Mouse (Mus musculus) hematopoietic stem cell, adult 5-6 weeks (primary cell): ENCODE measurements around the gene Hid1. TPM values are rescaled to one million over a fixed set of nuclear protein-coding genes. Genes with fewer than 3 reads are reported as not detected.
"Not testable (repeated sequence)": the region's sequence is repeated elsewhere in the genome, so short reads cannot be mapped to it uniquely, and the experiment has no call there.

Experiments used
- ATAC-seq, 2 experiments: fragments of 125-278 bp in 1 of 2; replicated peaks in 1 of 2; 2 replicates each; pipeline ENCODE4 v1.8.0; 2016 to 2017; ENCODE audit warnings: inconsistent platforms in 2 of 2, mild to moderate bottlenecking in 2 of 2, moderate number of reproducible peaks in 2 of 2, low read depth in 1 of 2, moderate TSS enrichment in 1 of 2; ENCODE audit not compliant: low FRiP score in 2 of 2, poor library complexity in 2 of 2, severe bottlenecking in 2 of 2, insufficient read depth in 1 of 2, low TSS enrichment in 1 of 2
- total RNA-seq: library from RNA; stranded (forward); fragments of 172-1452, 232-1000 nt; gene quantifications from 2 replicates; pipeline ENCODE4 v1.2.3, GENCODE M21; 2017

Gene Hid1
- 2.6 and 7.9 TPM in 2 replicates for total RNA-seq

DNA sequence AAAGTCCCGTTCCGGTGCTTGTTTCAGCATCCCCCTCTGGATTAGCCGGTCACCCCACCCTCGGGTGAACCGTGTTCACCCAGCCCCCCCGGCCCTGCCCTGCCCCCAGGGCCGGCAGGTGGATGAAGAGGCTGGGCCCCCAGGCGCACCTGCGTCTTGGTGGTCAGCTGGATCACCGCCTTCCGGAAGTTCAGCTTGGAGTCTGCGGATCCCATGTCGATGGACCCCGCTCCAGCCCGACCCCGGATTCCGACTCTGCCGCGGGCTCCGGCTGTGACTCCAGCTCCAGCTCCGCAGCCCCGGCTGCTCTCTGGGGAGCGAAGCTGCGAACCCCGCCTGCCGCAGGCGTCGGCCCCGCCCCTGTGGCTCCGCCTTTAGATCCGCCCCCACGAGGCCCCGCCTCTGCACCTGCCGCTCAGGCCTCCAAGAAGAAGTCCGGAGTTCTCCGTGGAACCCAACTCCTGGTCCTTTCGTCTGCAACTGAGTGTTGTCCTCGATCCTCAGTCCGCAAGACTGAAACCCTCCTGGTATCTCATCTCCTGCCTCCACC is at the start of gene Hid1:
Gene Hid1 (minus strand): TSS at position 362 of the 550 bp plus-strand sequence.
- peak; percentile 61 to 87 for ATAC-seq

DNA sequence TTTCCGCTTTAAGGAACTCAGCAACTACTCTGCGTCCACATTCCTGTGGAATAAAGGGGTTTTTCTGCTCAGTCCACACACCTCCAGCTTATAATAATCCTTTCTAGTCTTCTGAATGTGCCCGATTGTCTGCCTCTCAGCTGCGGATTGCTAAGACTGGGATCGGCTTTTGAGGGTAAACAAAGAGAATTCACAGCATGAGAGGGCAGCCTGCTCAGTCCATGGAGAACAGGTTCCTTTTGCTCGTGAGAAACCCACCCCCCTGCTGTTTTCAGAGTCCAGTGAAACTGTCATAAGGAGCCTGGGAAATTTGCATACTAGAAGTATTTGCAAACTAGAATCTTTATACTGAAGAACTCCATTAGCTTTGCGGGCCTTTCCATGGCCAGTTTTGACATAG is 42.0 kb upstream of the Hid1 start:
- no peak for ATAC-seq

DNA sequence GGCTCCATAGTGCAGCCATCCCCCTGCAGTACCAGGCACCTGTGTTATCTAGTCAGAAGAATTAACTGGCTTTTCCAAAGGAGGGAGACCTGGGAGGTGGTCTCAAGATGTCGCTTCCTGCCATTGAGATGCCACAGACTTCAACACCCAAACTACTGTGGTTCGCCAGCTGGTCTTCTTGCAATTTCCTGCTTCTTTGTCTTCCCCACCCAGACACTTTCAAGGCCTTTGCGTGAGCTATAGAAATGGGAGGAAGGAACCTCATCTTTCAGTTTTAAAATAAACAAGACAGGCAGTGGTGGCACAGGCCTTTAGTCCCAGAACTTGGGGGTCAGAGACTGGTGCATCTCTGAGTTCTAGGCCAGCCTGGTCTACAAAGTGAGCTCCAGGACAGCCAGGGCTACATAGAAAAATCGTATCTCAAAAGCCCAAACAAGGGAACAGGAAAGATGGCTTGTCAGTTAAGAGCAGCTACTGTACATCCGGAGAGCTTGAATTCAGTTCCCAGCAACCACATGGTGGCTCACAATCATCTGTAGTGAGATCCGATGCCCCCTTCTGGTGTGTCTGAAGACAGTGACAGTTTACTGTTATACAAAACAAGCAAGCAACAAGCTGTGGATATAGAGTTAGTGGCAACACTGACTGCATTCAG is 40.8 kb upstream of the Hid1 start:
- no peak for ATAC-seq

DNA sequence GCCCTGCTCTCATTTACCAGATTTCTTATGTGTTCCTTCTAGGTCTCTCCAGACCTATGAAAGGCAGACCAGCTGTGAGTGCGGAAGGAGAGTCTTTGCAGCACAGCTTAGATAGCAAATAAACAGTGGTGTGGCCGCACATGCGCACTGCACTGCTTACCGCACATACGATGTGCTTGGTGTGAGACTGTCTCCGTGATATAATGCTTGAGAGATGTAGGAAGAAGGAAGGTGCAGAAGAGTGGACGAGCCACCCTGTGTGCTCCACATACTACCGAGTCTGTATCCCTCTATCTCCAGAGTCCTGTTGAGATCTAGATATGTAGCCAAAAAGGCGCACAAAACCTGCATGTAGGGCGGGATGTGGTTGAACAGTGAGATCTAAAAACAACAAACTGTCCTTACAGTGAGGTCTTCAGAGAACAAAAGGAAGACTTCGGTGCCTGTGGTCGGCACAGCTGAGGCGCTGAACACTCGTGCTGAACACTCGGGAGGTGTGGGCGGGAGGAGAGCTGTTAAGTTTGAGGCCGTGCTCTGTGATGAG is 39.4 kb upstream of the Hid1 start:
- no peak for ATAC-seq

DNA sequence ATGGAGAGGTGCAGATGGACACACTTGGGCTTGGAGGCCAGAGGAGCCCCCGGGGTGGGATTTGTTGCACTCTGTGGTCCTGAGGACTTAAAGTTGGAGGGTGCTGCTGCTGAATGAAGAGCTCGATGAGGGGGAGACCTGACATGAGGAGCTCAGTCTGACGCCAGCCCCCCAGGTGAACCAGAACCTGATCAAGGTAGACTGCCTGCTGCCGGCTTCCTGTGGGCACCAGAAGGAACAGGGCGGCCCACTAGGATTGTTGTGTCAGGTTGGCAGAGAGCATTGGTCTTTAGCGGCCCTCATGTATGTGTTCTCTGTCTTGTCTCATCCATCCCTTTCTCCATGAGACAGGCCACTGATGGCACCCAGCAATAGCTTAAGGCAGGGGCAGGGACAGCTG is 38.2 kb upstream of the Hid1 start:
- ATAC-seq = no peak

DNA sequence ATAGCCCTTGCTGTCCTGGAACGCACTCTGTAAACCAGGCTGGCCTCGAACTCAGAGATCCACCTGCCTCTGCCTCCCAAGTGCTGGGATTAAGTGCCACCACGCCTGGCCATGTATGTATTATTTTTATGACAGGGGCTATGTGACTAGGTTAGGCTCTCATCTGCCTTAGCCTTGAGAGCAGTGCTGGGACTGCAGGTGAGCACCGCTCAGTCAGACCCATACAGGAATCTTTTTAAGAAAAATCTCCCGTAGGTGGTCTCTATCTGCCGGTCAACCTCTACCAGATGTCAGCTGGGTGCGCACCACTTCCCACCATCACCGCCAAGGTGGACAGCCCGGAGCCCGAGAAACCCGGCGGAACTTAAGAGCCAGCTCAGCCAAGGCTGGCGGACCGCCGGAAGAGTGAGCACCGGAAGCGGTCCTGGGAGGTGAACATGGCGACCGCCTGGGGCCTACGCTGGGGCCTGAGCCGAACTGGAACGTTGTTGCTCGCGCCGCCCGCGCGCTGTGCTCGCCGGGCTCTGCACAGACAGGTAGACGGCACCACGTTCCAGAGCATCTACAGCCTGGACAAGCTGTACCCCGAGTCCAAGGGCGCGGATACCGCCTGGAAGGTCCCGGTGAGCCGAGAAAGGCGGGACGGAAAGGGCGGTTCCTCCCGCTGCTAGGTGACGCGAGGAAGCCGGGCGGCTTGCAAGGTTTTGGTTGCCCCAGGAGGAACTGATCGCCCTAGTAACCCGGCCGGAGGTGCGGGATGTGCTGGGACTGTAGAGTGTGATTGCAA is 36.0 kb upstream of the Hid1 start, which contains the start of gene Mrpl58:
Gene Mrpl58 (plus strand): TSS at position 415 of the 787 bp plus-strand sequence.
- peak; percentile 90 to 91 for ATAC-seq

DNA sequence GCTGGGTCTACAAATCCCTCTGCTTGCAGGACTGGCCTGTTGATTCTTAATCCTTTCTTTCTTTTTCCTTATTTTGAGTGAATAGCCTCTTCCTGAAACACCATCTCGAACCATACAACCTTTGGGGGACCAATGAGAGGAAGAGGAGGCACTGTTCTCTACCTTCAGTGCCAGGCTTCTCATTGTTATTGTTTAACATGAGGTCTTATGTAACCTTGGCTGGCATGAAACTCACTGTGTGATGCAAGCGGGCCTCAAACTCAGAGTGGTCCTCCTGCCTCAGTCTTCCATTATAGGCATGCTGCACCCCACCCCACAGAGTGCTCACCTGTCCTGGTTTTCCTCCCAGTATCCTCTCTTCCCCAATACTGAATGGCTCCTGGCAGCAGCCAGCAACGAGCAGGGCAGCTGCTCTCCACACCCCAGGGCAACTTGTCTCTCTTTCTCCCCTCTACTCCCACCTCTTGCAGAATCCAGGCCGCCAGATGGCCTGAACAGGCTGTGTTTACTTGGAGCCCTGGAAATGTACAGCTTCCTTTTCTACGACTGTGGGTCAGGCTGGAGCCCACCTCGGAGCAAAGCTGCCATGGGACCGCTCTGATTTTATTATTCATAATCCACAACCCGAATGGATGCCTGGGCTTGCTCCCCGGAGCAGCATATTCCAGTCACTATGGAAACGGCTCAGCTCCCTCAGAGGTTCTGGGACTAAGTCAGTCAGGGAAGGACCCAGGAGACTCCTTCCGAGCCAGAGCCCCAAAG is 33.3 kb upstream of the Hid1 start:
- ATAC-seq = no peak

DNA sequence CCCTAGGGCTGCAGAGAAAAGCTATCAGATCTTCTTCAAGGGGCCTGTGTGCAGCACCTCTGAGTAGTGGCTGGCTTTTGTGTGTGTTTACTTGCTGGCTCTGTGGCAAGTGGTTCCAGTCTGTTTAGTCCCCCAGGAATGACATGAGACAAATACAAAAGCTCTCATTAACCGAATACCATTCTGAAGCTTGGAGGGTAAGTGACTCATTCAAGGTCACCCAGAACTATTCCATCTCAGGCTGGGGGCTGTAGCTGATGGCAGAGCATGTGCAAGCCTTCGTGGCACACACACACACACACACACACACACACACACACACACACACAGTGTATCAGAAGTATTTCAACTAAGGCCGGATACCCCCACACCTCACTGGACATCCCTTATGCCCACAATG is 32.6 kb upstream of the Hid1 start:
- ATAC-seq = no peak

DNA sequence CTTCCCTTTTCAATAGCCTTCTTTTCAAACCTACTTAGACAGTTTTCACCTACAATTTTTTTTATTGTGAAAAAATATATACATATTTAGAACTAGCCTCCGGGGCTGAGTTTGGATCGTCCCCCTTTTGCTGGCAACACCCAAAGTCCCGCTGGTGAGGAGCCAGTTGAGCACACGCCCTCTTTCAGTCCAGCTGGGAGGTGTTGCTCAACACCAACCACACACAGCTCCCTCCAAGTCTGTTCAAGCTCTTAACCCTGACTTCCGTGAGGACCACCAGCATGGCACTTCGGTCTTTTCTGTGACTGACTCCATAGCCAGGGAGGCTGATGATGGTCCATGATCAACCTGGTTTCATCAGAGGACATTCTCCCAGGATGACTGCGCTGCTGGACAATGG is 30.5 kb upstream of the Hid1 start:
- ATAC-seq = no peak

DNA sequence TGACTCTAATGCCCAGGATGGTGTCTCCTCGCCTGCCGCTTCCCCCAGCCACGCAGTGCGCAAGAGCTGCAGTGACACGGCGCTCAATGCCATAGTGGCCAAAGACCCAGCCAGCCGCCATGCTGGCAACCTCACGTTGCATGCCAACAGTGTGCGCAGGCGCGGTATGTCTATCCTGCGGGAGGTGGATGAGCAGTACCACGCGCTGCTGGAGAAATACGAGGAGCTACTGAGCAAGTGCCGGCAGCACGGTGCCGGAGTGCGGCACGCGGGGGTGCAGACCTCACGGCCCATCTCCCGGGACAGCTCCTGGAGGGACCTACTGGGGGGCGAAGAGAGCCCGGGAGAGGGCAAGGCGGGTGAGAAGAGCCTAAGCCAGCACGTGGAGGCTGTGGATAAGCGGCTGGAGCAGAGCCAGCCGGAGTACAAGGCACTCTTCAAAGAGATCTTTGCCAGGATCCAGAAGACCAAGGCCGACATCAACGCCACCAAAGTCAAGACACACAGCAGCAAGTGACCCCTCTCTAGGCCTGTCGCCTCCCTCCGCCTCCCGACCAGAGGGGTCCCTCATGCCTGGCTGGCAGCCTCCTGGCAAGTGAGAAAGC is 26.3 kb upstream of the Hid1 start:
- ATAC-seq = no peak

DNA sequence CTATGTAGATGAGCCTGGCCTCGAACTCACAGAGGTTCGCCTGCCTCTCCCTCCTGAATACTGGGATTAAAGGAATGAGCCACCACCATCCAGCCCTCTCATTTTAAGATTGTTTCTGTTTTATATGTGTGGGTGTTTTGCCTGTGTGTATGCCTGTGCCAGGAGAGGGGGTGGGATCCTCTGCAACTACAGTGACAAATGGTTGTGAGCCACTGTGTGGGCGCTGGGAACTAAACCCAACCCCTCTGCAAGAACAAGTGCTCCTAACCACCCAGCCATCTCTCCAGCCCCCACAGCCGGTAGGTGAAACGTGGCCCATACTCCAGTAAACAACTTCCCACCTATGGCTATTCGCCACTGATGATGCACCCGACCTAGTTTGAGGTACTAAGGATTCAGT is 23.8 kb upstream of the Hid1 start:
- no peak for ATAC-seq

DNA sequence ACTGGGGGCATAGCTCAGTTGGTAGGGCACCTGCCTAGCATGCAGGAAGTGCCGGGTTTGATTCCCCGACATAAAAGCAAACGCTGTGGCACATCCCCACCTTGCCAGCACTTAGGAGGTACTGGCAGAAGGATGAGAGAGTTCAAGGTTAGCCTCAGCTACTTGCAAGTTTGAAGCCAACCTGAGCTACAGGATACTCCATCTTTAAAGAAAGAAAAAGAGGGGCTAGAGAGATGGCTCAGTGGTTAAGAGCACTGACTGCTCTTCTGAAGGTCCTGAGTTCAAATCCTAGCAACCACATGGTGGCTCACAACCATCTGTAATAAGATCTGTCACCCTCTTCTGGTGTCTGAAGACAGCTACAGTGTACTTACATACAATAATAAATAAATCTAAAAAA is 19.3 kb upstream of the Hid1 start:
- ATAC-seq = not testable (repeated sequence)

DNA sequence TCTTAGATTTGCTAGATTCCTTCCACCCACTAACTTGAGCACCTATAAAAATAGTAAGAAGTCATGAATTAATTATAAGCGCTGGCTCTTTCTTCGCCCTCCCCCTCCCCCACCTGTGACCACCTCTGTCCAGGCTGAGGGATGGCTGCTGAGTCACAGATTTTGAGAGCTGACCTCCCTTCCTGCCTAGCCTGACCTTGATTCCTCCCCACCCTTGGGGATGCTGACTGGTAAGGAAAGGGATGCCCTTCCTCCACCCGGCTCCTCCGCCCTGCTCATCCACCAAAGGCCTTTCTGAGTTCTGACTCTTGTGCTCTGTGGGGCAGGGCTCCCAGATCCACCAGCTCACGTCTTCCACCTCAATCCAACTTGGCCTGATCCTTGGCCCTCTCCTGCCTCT is 17.0 kb upstream of the Hid1 start:
- ATAC-seq = no peak

DNA sequence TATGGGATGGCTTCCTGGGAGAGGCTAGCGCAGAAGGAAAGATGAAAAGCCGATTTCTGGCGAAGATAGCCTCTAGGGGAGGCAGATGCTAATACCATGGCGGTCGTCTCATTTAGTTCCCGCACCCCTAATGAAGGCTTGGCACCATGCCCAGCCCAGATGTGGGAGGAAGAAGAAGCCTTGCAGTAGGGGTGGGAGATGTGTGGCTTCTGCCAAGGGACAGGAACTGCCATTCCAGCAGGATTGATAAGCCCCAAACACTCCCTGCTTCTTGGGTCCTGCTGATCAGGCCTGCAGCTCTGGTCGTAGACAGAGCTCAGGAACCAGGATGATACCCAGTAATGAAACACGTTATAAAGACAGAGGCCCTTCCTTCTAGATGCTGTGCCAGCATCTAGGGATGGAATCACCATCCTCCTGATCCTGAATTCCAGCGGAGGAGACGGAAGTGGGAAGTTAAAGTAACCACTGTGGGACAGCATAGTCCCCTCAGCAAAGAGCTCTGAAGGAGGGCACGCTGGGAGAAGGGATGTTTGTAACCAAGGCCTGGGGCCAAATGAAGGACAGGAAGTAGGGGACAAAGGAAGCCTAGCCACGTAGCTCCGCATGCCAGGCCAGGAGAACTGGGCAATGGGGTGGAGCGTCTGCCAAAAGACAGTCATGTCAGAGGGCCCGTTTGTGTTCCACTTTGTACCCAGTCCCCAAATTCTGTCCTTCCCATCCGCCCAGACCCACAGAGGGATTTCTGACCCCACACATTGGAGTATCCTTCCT is 16.3 kb upstream of the Hid1 start:
- no peak for ATAC-seq

DNA sequence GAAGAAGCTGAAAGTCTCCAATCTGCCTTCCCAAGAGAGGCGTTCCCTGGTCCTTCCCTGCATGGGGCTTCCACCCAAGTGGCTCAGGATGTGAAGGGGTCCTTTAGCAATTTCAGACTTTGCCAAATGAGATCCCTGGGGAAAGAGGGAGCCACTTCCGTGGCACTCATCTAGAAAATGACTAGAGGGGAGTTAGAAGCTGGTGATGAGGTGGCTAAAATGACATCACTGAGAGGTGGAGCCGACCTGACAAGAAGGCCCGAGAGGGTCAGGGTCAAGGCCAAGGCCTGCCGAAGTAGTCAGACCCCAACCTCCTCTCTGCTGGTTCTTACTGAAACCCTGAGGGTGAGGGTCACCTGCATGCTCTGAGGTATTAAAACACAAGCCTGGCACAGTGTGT is 15.3 kb upstream of the Hid1 start:
- no peak for ATAC-seq

DNA sequence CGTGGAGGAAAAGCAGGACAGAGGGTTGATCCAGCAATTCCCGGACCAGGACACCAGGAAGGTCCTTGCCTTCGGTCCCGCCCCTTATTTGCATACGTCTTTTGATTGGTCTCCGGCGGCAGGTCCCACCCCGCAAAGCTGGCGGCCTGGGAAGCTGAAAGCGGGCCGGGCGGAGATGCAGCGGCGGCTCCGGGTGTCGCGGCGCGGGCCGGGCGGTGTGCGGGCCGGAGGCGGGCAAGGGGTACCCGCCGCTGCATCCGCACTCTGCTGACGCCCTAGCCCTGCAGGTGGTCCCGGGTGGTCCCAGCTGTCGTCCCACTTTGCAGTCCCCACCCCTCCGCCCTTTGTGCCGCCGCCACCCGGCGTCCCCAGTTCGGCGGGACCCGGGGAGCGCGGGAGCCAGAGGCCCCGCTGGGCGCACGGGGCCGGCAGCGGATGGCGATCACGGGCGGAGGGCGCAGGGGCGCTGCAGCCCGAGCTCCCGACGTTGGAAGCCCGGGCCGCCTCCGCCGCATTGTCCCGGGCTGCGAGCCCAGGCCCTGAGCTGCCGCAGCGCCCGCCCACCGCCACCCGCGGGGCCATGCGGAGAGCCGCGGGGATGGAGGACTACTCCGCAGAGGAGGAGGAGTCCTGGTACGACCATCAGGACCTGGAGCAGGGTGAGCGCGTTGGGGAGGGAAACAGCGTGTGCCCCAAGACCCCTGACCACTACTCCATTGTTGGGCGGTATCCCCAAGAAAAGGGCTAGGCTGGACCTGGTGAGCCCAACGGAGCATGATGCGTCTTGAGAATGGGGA is 14.4 kb upstream of the Hid1 start, which contains the start of gene Cdr2l:
Gene Cdr2l (plus strand): TSS at position 174 of the 797 bp plus-strand sequence.
- ATAC-seq = 0 out of 4 replicates have a peak, but pooled peaks of 1 of the 2 experiments have one; percentile 40
